Mouse (Mus musculus): ENCODE data around the gene Slc22a14. TPM values are rescaled to one million over a fixed set of nuclear protein-coding genes. Genes with fewer than 3 reads are reported as not detected.

Gene Slc22a14
- polyA plus RNA-seq, 1 experiment = not detected

GRCm38 (mm10) chr9:119401801-119402214, 36.5 kb upstream of the Slc22a14 start, which contains the start of gene Acvr2b:
Gene Acvr2b, plus strand, starts transcription at chr9:119402118.
- Histone ChIP-seq H3K27ac (ENCODE audit: insufficient read depth, low read length) (peak within 1 kb of the TSS; percentile 94), H3K4me1 (ENCODE audit: control insufficient read depth, insufficient read depth, low read length) (peaks cover 9% of the 10 kb centered on the region), H3K4me3 (replicated peaks; ENCODE audit: insufficient read depth, low read depth, low read length) (peak within 1 kb of the TSS; percentile 56), H3K27me3 (ENCODE audit: control insufficient read depth, insufficient read depth, low read length) (no peaks in the 10 kb centered on the region)
- 1% methylated on average over 32 of the region's 32 CpGs for WGBS
- DNase-seq = peak; percentile 89 to 92
- TF ChIP-seq CTCF (IDR thresholded peaks at IDR 0.05; ENCODE audit: borderline replicate concordance, insufficient read depth, low read depth, low read length) (no peak), POLR2A (IDR thresholded peaks at IDR 0.05; ENCODE audit: borderline replicate concordance, insufficient read depth, low read length) (0 out of 2 replicates have a peak, but pooled peaks have one; percentile 25)

- Histone ChIP-seq H3K4me1 (ENCODE audit: control insufficient read depth, insufficient read depth, low read length) (peaks cover 9% of the 10 kb centered on the region), H3K4me3 (replicated peaks; ENCODE audit: insufficient read depth, low read depth, low read length) (peak overlapping the region; percentile 56), H3K27ac (ENCODE audit: insufficient read depth, low read length) (no peak overlapping the region), H3K27me3 (ENCODE audit: control insufficient read depth, insufficient read depth, low read length) (no peaks in the 10 kb centered on the region)
- TF ChIP-seq POLR2A (IDR thresholded peaks at IDR 0.05; ENCODE audit: borderline replicate concordance, insufficient read depth, low read length) (no peak), CTCF (IDR thresholded peaks at IDR 0.05; ENCODE audit: borderline replicate concordance, insufficient read depth, low read depth, low read length) (no peak)
- no peak for DNase-seq
- 0% methylated on average over 7 of the region's 7 CpGs for WGBS
These were observed 36.0 kb upstream of the Slc22a14 start for GRCm38 (mm10) chr9:119401351-119401750.

- WGBS = 70% methylated on average over 1 of the region's 1 CpGs
- Histone ChIP-seq H3K27ac (ENCODE audit: insufficient read depth, low read length) (no peak overlapping the region), H3K27me3 (ENCODE audit: control insufficient read depth, insufficient read depth, low read length) (no peaks in the 10 kb centered on the region), H3K4me1 (ENCODE audit: control insufficient read depth, insufficient read depth, low read length) (no peaks in the 10 kb centered on the region), H3K4me3 (replicated peaks; ENCODE audit: insufficient read depth, low read depth, low read length) (no peak overlapping the region)
- TF ChIP-seq CTCF (IDR thresholded peaks at IDR 0.05; ENCODE audit: borderline replicate concordance, insufficient read depth, low read depth, low read length) (0 out of 2 replicates have a peak, but pooled peaks have one; percentile 1), POLR2A (IDR thresholded peaks at IDR 0.05; ENCODE audit: borderline replicate concordance, insufficient read depth, low read length) (no peak)
- no peak for DNase-seq
These were observed 29.5 kb upstream of the Slc22a14 start for GRCm38 (mm10) chr9:119394808-119395207.

GRCm38 (mm10) chr9:119390214-119390613, 24.9 kb upstream of the Slc22a14 start:
- H3K4me3 ChIP-seq (replicated peaks; ENCODE audit: insufficient read depth, low read depth, low read length) = no peak overlapping the region
- no peak for DNase-seq
- 100% methylated on average over 2 of the region's 2 CpGs for WGBS
- TF ChIP-seq CTCF (IDR thresholded peaks at IDR 0.05; ENCODE audit: borderline replicate concordance, insufficient read depth, low read depth, low read length) (no peak), POLR2A (IDR thresholded peaks at IDR 0.05; ENCODE audit: borderline replicate concordance, insufficient read depth, low read length) (no peak)
- no peak overlapping the region for H3K27ac ChIP-seq (ENCODE audit: insufficient read depth, low read length)
- no peaks in the 10 kb centered on the region for H3K4me1 ChIP-seq (ENCODE audit: control insufficient read depth, insufficient read depth, low read length)
- H3K27me3 ChIP-seq (ENCODE audit: control insufficient read depth, insufficient read depth, low read length) = no peaks in the 10 kb centered on the region

GRCm38 (mm10) chr9:119388956-119389355, 23.6 kb upstream of the Slc22a14 start:
- 71% methylated on average over 5 of the region's 5 CpGs for WGBS
- Histone ChIP-seq H3K27ac (ENCODE audit: insufficient read depth, low read length) (no peak overlapping the region), H3K4me3 (replicated peaks; ENCODE audit: insufficient read depth, low read depth, low read length) (no peak overlapping the region), H3K4me1 (ENCODE audit: control insufficient read depth, insufficient read depth, low read length) (no peaks in the 10 kb centered on the region), H3K27me3 (ENCODE audit: control insufficient read depth, insufficient read depth, low read length) (no peaks in the 10 kb centered on the region)
- no peak for TF ChIP-seq CTCF (IDR thresholded peaks at IDR 0.05; ENCODE audit: borderline replicate concordance, insufficient read depth, low read depth, low read length)
- no peak for TF ChIP-seq POLR2A (IDR thresholded peaks at IDR 0.05; ENCODE audit: borderline replicate concordance, insufficient read depth, low read length)
- no peak for DNase-seq

- DNase-seq = no peak
- TF ChIP-seq CTCF (IDR thresholded peaks at IDR 0.05; ENCODE audit: borderline replicate concordance, insufficient read depth, low read depth, low read length) = no peak
- H3K4me3 ChIP-seq (replicated peaks; ENCODE audit: insufficient read depth, low read depth, low read length) = no peak overlapping the region
- H3K27ac ChIP-seq (ENCODE audit: insufficient read depth, low read length) = no peak overlapping the region
- 69% methylated on average over 6 of the region's 6 CpGs for WGBS
- no peaks in the 10 kb centered on the region for H3K27me3 ChIP-seq (ENCODE audit: control insufficient read depth, insufficient read depth, low read length)
- no peaks in the 10 kb centered on the region for H3K4me1 ChIP-seq (ENCODE audit: control insufficient read depth, insufficient read depth, low read length)
These were observed 17.2 kb upstream of the Slc22a14 start for GRCm38 (mm10) chr9:119382603-119383002.

GRCm38 (mm10) chr9:119378231-119378630, 12.9 kb upstream of the Slc22a14 start:
- 86% methylated on average over 4 of the region's 4 CpGs for WGBS
- H3K27me3 ChIP-seq (ENCODE audit: control insufficient read depth, insufficient read depth, low read length) = no peaks in the 10 kb centered on the region
- H3K4me1 ChIP-seq (ENCODE audit: control insufficient read depth, insufficient read depth, low read length) = no peaks in the 10 kb centered on the region
- TF ChIP-seq POLR2A (IDR thresholded peaks at IDR 0.05; ENCODE audit: borderline replicate concordance, insufficient read depth, low read length) = no peak
- TF ChIP-seq CTCF (IDR thresholded peaks at IDR 0.05; ENCODE audit: borderline replicate concordance, insufficient read depth, low read depth, low read length) = no peak
- H3K4me3 ChIP-seq (replicated peaks; ENCODE audit: insufficient read depth, low read depth, low read length) = no peak overlapping the region
- no peak overlapping the region for H3K27ac ChIP-seq (ENCODE audit: insufficient read depth, low read length)
- no peak for DNase-seq

- H3K4me3 ChIP-seq (replicated peaks; ENCODE audit: insufficient read depth, low read depth, low read length) = no peak overlapping the region
- H3K27ac ChIP-seq (ENCODE audit: insufficient read depth, low read length) = no peak overlapping the region
- no peaks in the 10 kb centered on the region for H3K27me3 ChIP-seq (ENCODE audit: control insufficient read depth, insufficient read depth, low read length)
- H3K4me1 ChIP-seq (ENCODE audit: control insufficient read depth, insufficient read depth, low read length) = no peaks in the 10 kb centered on the region
- no peak for DNase-seq
- TF ChIP-seq CTCF (IDR thresholded peaks at IDR 0.05; ENCODE audit: borderline replicate concordance, insufficient read depth, low read depth, low read length) (no peak), POLR2A (IDR thresholded peaks at IDR 0.05; ENCODE audit: borderline replicate concordance, insufficient read depth, low read length) (no peak)
- WGBS = 71% methylated on average over 6 of the region's 6 CpGs
These were observed 10.2 kb upstream of the Slc22a14 start for GRCm38 (mm10) chr9:119375556-119375955.

Data from cerebellum, adult 2 months (tissue).